Mouse (Mus musculus) megakaryocyte, embryonic 14.5 days (primary cell): Measurements from ENCODE around the gene Cwc22. TPM values are rescaled to one million over a fixed set of nuclear protein-coding genes. Genes with fewer than 3 reads are reported as not detected.
"Not testable (repeated sequence)": the region's sequence is repeated elsewhere in the genome, so short reads cannot be mapped to it uniquely, and the experiment has no call there.

Experiments used
- H3K27me3 ChIP-seq: replicated peaks from 2 replicates; pipeline ENCODE3; 2012; ENCODE audit warnings: inconsistent platforms
- H3K36me3 ChIP-seq: replicated peaks from 2 replicates; pipeline ENCODE3; 2012; ENCODE audit warnings: low read length, inconsistent platforms, mixed read lengths
- H3K4me1 ChIP-seq: 2 replicates; pipeline ENCODE4 v1.6.1; 2012; ENCODE audit warnings: inconsistent platforms
- H3K4me3 ChIP-seq: replicated peaks from 2 replicates; pipeline ENCODE3; 2012; ENCODE audit warnings: moderate library complexity, mild to moderate bottlenecking, inconsistent platforms
- H3K9me3 ChIP-seq: 2 replicates; pipeline ENCODE4 v1.6.1; 2012; ENCODE audit warnings: inconsistent platforms
- FLI1 ChIP-seq: IDR thresholded peaks from 2 replicates; pipeline ENCODE4 v1.6.1; 2012; ENCODE audit warnings: low read length, inconsistent platforms, mixed read lengths
- GATA1 ChIP-seq: IDR thresholded peaks from 3 replicates; pipeline ENCODE4 v1.6.1; 2012; ENCODE audit warnings: mixed read lengths, low read length, inconsistent platforms, borderline replicate concordance
- polyA plus RNA-seq: library from polyadenylated mRNA; stranded (reverse); fragments of >175 nt; gene quantifications from 2 replicates; pipeline ENCODE4 v1.2.3, GENCODE M21; 2012; ENCODE audit warnings: low replicate concordance; ENCODE audit not compliant: insufficient read depth

Cwc22 gene
- polyA plus RNA-seq, 1 experiment: 32.2 TPM

- TF ChIP-seq FLI1: no peak
- TF ChIP-seq GATA1: no peak
- Histone ChIP-seq H3K4me3 (no peak overlapping the region), H3K27me3 (no peaks in the 10 kb centered on the region), H3K36me3 (peaks cover 94% of the 10 kb centered on the region), H3K9me3 (no peaks in the 10 kb centered on the region), H3K4me1 (peaks cover 28% of the 10 kb centered on the region)
Observed at GRCm38 (mm10) chr2:77903979-77904378, 42.2 kb downstream of the Cwc22 start.

- Histone ChIP-seq H3K9me3 (no peaks in the 10 kb centered on the region), H3K36me3 (peaks cover 96% of the 10 kb centered on the region), H3K27me3 (no peaks in the 10 kb centered on the region), H3K4me1 (peaks cover 28% of the 10 kb centered on the region), H3K4me3 (no peak overlapping the region)
- TF ChIP-seq GATA1 (no peak), FLI1 (no peak)
Observed at GRCm38 (mm10) chr2:77903098-77903497, 43.1 kb downstream of the Cwc22 start.

GRCm38 (mm10) chr2:77901269-77901668 lies 44.9 kb downstream of the Cwc22 start:
- H3K36me3 ChIP-seq: peaks cover 96% of the 10 kb centered on the region
- H3K9me3 ChIP-seq: no peaks in the 10 kb centered on the region
- TF ChIP-seq GATA1 (no peak), FLI1 (no peak)
- peaks cover 23% of the 10 kb centered on the region for H3K4me1 ChIP-seq
- no peak overlapping the region for H3K4me3 ChIP-seq
- H3K27me3 ChIP-seq: no peaks in the 10 kb centered on the region

- Histone ChIP-seq H3K9me3 (no peaks in the 10 kb centered on the region), H3K4me3 (no peak overlapping the region), H3K27me3 (no peaks in the 10 kb centered on the region), H3K4me1 (peaks cover 18% of the 10 kb centered on the region), H3K36me3 (peaks cover 91% of the 10 kb centered on the region)
- TF ChIP-seq GATA1 (no peak), FLI1 (no peak)
Observed at GRCm38 (mm10) chr2:77900741-77901140, 45.4 kb downstream of the Cwc22 start.

- H3K27me3 ChIP-seq: no peaks in the 10 kb centered on the region
- H3K4me3 ChIP-seq: no peak overlapping the region
- no peaks in the 10 kb centered on the region for H3K9me3 ChIP-seq
- TF ChIP-seq FLI1: no peak; the same call in 1 of the 2 replicates
- TF ChIP-seq GATA1: no peak
- peaks cover 89% of the 10 kb centered on the region for H3K36me3 ChIP-seq
- peaks cover 11% of the 10 kb centered on the region for H3K4me1 ChIP-seq
Observed at GRCm38 (mm10) chr2:77900111-77900510, 46.1 kb downstream of the Cwc22 start.

GRCm38 (mm10) chr2:77898436-77898835 lies 47.7 kb downstream of the Cwc22 start:
- no peak overlapping the region for H3K4me3 ChIP-seq
- H3K4me1 ChIP-seq: peaks cover 5% of the 10 kb centered on the region; the same call in 1 of the 2 replicates
- H3K27me3 ChIP-seq: no peaks in the 10 kb centered on the region
- no peaks in the 10 kb centered on the region for H3K9me3 ChIP-seq
- H3K36me3 ChIP-seq: peaks cover 88% of the 10 kb centered on the region
- TF ChIP-seq GATA1 (no peak), FLI1 (no peak)

- TF ChIP-seq FLI1: peak; percentile 42; the same call in 1 of the 2 replicates
- no peak for TF ChIP-seq GATA1
- H3K9me3 ChIP-seq: no peaks in the 10 kb centered on the region
- peaks cover 88% of the 10 kb centered on the region for H3K36me3 ChIP-seq
- H3K4me3 ChIP-seq: no peak overlapping the region
- H3K27me3 ChIP-seq: no peaks in the 10 kb centered on the region
- H3K4me1 ChIP-seq: peaks cover 5% of the 10 kb centered on the region; the same call in 1 of the 2 replicates
Observed at GRCm38 (mm10) chr2:77897988-77898387, 48.2 kb downstream of the Cwc22 start.

GRCm38 (mm10) chr2:77897558-77897899 lies 48.6 kb downstream of the Cwc22 start:
- H3K4me3 ChIP-seq: peak overlapping the region; percentile 3
- peak; percentile 52; the same call in 1 of the 2 replicates for TF ChIP-seq FLI1
- no peak for TF ChIP-seq GATA1
- H3K36me3 ChIP-seq: peaks cover 88% of the 10 kb centered on the region
- no peaks in the 10 kb centered on the region for H3K27me3 ChIP-seq
- H3K9me3 ChIP-seq: no peaks in the 10 kb centered on the region
- peaks cover 5% of the 10 kb centered on the region; the same call in 1 of the 2 replicates for H3K4me1 ChIP-seq

GRCm38 (mm10) chr2:77896843-77897557 lies 49.2 kb downstream of the Cwc22 start:
- TF ChIP-seq GATA1: no peak
- TF ChIP-seq FLI1: no peak
- no peaks in the 10 kb centered on the region for H3K27me3 ChIP-seq
- no peaks in the 10 kb centered on the region for H3K9me3 ChIP-seq
- H3K4me1 ChIP-seq: peaks cover 5% of the 10 kb centered on the region; the same call in 1 of the 2 replicates
- H3K36me3 ChIP-seq: peaks cover 88% of the 10 kb centered on the region
- no peak overlapping the region for H3K4me3 ChIP-seq

GRCm38 (mm10) chr2:77895906-77896570 lies 50.1 kb downstream of the Cwc22 start:
- H3K27me3 ChIP-seq, H3K9me3 ChIP-seq, H3K4me1 ChIP-seq, H3K4me3 ChIP-seq: not testable (repeated sequence)
- H3K36me3 ChIP-seq: peaks cover 85% of the 10 kb centered on the region

- H3K36me3 ChIP-seq: peaks cover 84% of the 10 kb centered on the region
- H3K4me3 ChIP-seq: no peak overlapping the region
- H3K4me1 ChIP-seq: peaks cover 5% of the 10 kb centered on the region; the same call in 1 of the 2 replicates
- no peaks in the 10 kb centered on the region for H3K27me3 ChIP-seq
- H3K9me3 ChIP-seq: peaks cover 12% of the 10 kb centered on the region
- no peak for TF ChIP-seq GATA1
- TF ChIP-seq FLI1: no peak
Observed at GRCm38 (mm10) chr2:77894896-77895295, 51.3 kb downstream of the Cwc22 start.
